Mouse (Mus musculus) liver, embryonic 15.5 days (tissue): Measurements from ENCODE around the gene Mapkapk2. TPM values are rescaled to one million over a fixed set of nuclear protein-coding genes. Genes with fewer than 3 reads are reported as not detected.

Experiments
- ATAC-seq: fragments of 200-750 bp; cut with Nextera tagmentation; 2 replicates; pipeline ENCODE4 v1.8.0; 2017; ENCODE audit warnings: moderate number of reproducible peaks, mild to moderate bottlenecking, moderate library complexity; ENCODE audit not compliant: insufficient read depth
- H3K27ac ChIP-seq: fragments of 300-500 bp; sonication (generic); replicated peaks from 2 replicates; pipeline ENCODE4 v1.5.1; 2015; ENCODE audit warnings: mild to moderate bottlenecking, inconsistent platforms
- H3K27me3 ChIP-seq: fragments of 300-500 bp; sonication (generic); 2 replicates; pipeline ENCODE4 v1.6.1; 2015; ENCODE audit warnings: mild to moderate bottlenecking, inconsistent platforms
- H3K36me3 ChIP-seq: fragments of 300-500 bp; sonication (generic); replicated peaks from 2 replicates; pipeline ENCODE4 v1.6.1; 2015; ENCODE audit warnings: moderate library complexity, mild to moderate bottlenecking, inconsistent platforms
- H3K4me1 ChIP-seq: fragments of 300-500 bp; sonication (generic); replicated peaks from 2 replicates; pipeline ENCODE4 v1.6.1; 2015; ENCODE audit warnings: inconsistent platforms
- H3K4me2 ChIP-seq: fragments of 300-500 bp; sonication (generic); 2 replicates; pipeline ENCODE4 v1.6.1; 2015; ENCODE audit warnings: moderate library complexity, mild to moderate bottlenecking, inconsistent platforms
- H3K4me3 ChIP-seq: fragments of 300-500 bp; sonication (generic); replicated peaks from 2 replicates; pipeline ENCODE4 v1.5.1; 2015; ENCODE audit warnings: mild to moderate bottlenecking, inconsistent platforms
- H3K9ac ChIP-seq: fragments of 300-500 bp; sonication (generic); 2 replicates; pipeline ENCODE4 v1.6.1; 2015; ENCODE audit warnings: moderate library complexity, mild to moderate bottlenecking, inconsistent platforms
- H3K9me3 ChIP-seq: fragments of 300-500 bp; sonication (generic); replicated peaks from 2 replicates; pipeline ENCODE4 v1.6.1; 2016; ENCODE audit warnings: inconsistent platforms
- WGBS: fragments of 180-500 bp; shearing (Covaris S2); methylation state at CpG from one replicate; pipeline ENCODE4 v1.1.7; 2015; ENCODE audit warnings: mixed read lengths; ENCODE audit not compliant: insufficient replicate concordance; 5-methylcytosine and 5-hydroxymethylcytosine counted together
- polyA plus RNA-seq: library from polyadenylated mRNA; unstranded; fragments of >200 nt; fragmentation: Nextera tagmentation; extraction: Ambion mirVana; gene quantifications from 2 replicates; pipeline ENCODE4 v1.2.1, GENCODE M21; 2015

The Mapkapk2 gene
- polyA plus RNA-seq, 1 experiment from 2014 or later, result 13.0 TPM

DNA sequence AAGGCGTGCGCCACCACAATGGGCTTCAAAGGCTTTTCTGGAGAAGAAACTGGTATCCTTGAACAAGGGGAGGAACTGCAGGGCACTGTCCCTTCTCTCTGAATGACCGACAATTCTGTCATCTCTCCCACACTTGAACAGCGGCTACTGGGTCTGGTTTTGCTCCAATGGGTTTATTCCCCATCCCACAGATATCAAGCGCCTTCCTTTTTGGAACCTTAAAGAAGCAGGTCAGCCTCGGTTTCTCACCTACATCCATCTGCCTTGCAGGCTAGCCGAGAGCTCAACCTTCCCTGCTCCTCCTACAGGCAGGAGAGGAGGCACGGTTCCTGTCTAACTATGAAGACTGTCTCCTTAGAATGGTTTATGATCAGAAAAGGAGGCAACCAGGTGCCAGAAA is 48.7 kb downstream of the Mapkapk2 start:
- no peaks in the 10 kb centered on the region for H3K9me3 ChIP-seq
- WGBS, result 72% methylated on average over 8 of the region's 8 CpGs
- no peak overlapping the region for H3K4me3 ChIP-seq
- no peak for ATAC-seq
- no peak overlapping the region for H3K4me2 ChIP-seq
- no peak overlapping the region for H3K9ac ChIP-seq
- H3K4me1 ChIP-seq, result peaks cover 7% of the 10 kb centered on the region; the same call in 1 of the 2 replicates
- peaks cover 3% of the 10 kb centered on the region; the same call in 1 of the 2 replicates for H3K36me3 ChIP-seq
- H3K27me3 ChIP-seq, result no peaks in the 10 kb centered on the region
- no peak overlapping the region for H3K27ac ChIP-seq

DNA sequence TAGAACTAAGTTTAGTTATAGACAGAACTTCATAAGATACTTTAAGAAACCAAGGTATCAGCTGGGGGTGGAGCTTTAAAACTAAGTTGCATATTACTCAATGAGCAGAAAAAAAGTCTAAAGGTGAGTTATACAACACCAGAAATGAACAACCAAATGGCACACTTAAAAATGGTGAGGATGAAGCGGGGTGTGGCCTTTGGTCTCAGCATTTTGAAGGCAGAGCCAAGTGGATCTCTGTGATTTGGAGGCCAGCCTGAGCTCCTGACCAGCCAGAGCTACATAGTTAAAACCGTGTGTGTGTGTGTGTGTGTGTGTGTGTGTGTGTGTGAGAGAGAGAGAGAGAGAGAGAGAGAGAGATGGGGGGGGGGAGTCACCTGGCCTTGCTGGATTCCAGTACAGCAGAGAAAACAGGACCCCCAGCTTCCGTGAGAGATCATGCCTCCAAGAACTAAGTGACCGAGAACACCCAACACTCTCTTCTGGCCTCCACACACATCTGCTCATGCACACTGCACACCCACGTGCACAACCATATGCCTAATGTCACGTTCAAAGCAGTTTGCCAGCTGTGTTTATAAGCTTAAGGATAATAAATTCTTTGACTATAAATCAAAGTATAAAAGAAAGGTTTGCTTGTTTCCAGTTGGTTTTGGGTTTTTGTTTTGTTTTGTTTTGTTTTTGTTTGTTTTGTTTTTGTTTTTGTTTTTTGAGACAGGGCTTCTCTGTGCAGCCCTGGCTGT is 49.3 kb downstream of the Mapkapk2 start:
- peaks cover 7% of the 10 kb centered on the region; the same call in 1 of the 2 replicates for H3K4me1 ChIP-seq
- no peaks in the 10 kb centered on the region for H3K36me3 ChIP-seq
- no peak overlapping the region for H3K27ac ChIP-seq
- no peak overlapping the region for H3K4me3 ChIP-seq
- no peak overlapping the region for H3K9ac ChIP-seq
- no peak for ATAC-seq
- WGBS, result 61% methylated on average over 6 of the region's 6 CpGs
- H3K9me3 ChIP-seq, result no peaks in the 10 kb centered on the region
- no peak overlapping the region for H3K4me2 ChIP-seq
- no peaks in the 10 kb centered on the region for H3K27me3 ChIP-seq

DNA sequence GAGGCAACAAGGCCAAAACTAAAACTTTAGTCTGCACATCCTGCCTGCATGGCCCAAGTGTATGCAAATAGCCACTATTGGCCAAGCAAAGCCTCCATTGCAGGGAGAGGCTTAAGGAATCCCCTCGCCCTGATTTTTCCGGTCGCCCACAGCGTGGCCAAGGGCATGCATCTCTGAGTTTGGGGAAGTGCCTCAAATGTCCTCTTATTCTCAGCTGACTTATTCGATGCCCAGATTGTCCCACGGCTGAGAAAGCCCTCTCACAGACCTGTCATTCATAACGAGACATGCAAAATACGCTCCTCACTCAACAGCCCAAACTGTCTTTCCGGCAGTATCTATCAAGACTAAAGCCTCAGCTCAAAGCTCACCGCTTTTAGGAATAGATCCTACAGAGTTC is 51.0 kb downstream of the Mapkapk2 start:
- Histone ChIP-seq H3K27me3 (no peaks in the 10 kb centered on the region), H3K27ac (no peak overlapping the region), H3K36me3 (no peaks in the 10 kb centered on the region), H3K4me1 (peaks cover 7% of the 10 kb centered on the region; the same call in 1 of the 2 replicates), H3K4me3 (no peak overlapping the region), H3K9me3 (no peaks in the 10 kb centered on the region), H3K9ac (no peak overlapping the region), H3K4me2 (no peak overlapping the region)
- 64% methylated on average over 10 of the region's 10 CpGs for WGBS
- no peak for ATAC-seq

DNA sequence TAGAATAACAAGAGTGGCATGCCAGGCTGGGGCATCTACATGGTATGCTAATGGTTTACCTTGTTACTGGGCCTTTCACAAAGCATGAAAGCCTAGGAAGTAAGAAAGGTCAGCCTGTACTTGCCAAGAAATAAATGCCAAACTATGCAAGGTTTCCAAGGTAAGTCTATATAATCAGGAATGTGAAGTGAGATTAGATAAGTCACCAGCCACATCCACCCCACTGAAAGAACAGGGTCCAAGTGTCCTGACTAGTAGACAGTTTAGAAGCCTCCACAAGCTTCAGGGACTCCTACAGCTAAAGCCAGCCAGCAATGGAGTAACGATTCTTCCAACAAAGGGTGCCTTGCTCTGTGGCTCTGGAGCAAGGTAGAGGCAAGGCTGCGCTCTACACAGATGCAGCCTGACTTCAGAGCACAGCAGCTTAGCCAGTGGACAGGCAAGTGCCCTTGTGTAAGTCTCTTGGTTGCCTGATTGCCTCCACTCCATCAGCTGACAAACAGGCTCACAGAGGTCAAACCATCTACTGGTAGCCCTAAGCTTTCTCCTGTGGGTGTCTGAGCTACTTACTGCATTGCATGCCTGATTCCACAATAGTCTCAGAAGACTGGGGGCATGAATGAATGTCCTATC is 51.8 kb downstream of the Mapkapk2 start:
- no peak for ATAC-seq

DNA sequence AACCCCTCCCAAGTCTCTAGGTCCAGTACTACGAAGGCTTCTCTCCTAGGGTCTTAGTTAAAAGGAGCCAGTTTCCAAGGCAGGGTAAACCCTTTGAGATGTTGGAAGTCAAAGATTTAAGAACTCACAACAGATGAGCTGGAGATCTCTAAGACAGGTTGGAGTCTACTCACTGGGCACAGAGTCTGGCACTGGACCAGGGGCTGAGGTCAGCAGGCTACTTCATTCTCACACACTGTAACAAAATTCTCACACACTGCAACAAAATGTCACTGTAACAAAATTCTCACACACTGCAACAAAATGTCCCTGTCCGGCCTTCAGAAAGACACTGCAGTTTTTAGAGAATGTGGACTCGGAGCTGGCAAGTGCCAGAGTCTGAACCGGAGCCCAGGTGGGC is 54.0 kb downstream of the Mapkapk2 start:
- no peak for ATAC-seq
- no peaks in the 10 kb centered on the region for H3K4me1 ChIP-seq
- no peak overlapping the region for H3K27ac ChIP-seq
- no peak overlapping the region for H3K9ac ChIP-seq
- H3K4me2 ChIP-seq, result no peak overlapping the region
- 61% methylated on average over 4 of the region's 4 CpGs for WGBS
- no peak overlapping the region for H3K4me3 ChIP-seq
- no peaks in the 10 kb centered on the region for H3K27me3 ChIP-seq
- H3K9me3 ChIP-seq, result no peaks in the 10 kb centered on the region
- H3K36me3 ChIP-seq, result no peaks in the 10 kb centered on the region

More for the DNA sequence above, 51.8 kb downstream of the Mapkapk2 start:
- 77% methylated on average over 2 of the region's 2 CpGs for WGBS
- Histone ChIP-seq H3K9ac (no peak overlapping the region), H3K27me3 (no peaks in the 10 kb centered on the region), H3K4me3 (no peak overlapping the region), H3K4me2 (no peak overlapping the region), H3K36me3 (no peaks in the 10 kb centered on the region), H3K9me3 (no peaks in the 10 kb centered on the region), H3K27ac (no peak overlapping the region), H3K4me1 (no peaks in the 10 kb centered on the region)

DNA sequence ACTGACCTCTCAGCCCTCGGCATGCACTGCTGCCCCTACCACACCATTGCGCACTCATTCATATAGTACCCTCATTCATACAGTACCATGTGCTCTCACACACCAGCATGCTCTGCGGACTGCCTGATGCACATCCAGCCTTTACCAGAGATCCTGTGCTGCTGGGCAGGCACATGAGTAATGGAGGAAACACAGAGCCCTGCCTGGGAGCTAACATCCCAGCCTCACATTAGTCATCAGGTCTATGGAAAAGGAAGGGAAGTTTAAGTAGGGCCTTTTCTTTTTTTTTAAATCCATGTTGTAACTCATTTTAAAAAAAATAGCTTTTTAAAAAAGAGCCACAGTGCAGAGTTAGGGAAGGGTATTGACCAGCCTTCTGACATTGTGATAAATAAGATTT is 54.9 kb downstream of the Mapkapk2 start:
- Histone ChIP-seq H3K9ac (no peak overlapping the region), H3K4me3 (no peak overlapping the region), H3K4me1 (no peaks in the 10 kb centered on the region), H3K9me3 (no peaks in the 10 kb centered on the region), H3K4me2 (no peak overlapping the region), H3K27ac (no peak overlapping the region), H3K27me3 (no peaks in the 10 kb centered on the region), H3K36me3 (no peaks in the 10 kb centered on the region)
- no peak for ATAC-seq
- WGBS, result 71% methylated on average over 3 of the region's 3 CpGs

DNA sequence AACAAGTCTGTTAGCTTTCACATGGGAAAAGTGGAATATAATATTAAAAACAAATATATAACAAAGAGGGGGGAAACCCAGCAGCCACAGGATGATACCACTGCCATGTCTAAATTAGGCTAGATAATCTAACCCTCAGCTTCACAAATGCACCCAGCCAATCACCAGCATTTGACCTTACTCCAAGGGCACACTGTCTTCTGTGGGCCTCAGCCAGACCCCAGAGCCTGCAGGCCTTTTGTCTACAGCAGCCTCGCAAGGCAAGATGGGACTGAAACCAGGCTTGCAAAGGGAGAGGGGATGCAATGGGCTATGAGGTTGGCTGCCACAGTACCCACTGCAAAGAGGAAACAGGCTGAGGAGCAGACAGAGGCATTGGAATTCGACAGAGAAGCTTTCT is 55.4 kb downstream of the Mapkapk2 start:
- Histone ChIP-seq H3K36me3 (no peaks in the 10 kb centered on the region), H3K4me1 (no peaks in the 10 kb centered on the region), H3K27ac (no peak overlapping the region), H3K27me3 (no peaks in the 10 kb centered on the region), H3K4me3 (no peak overlapping the region), H3K9me3 (no peaks in the 10 kb centered on the region), H3K9ac (no peak overlapping the region), H3K4me2 (no peak overlapping the region)
- ATAC-seq, result no peak
- 36% methylated on average over 2 of the region's 2 CpGs for WGBS

DNA sequence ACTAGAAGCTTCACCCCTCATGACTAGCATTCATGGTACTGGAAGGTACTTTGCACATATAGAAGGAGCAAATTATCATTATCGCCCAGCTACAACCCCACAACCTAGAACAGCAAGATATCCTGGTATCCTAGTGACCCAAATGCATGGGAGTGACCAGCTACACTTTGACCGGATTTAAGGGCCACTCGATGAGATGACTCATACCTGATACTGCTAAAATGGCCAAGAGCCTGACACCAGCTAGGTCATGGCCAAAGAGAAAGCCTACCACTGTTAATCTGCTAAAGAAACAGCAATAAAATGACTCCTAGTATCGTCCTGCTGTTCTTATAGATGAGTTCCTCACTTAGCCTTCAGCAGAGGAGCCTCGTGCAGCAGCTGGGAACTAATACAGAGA is 58.1 kb downstream of the Mapkapk2 start:
- no peaks in the 10 kb centered on the region for H3K36me3 ChIP-seq
- H3K4me2 ChIP-seq, result no peak overlapping the region
- no peak overlapping the region for H3K4me3 ChIP-seq
- 62% methylated on average over 5 of the region's 5 CpGs for WGBS
- H3K9me3 ChIP-seq, result no peaks in the 10 kb centered on the region
- ATAC-seq, result no peak
- H3K27me3 ChIP-seq, result no peaks in the 10 kb centered on the region
- H3K27ac ChIP-seq, result no peak overlapping the region
- no peaks in the 10 kb centered on the region for H3K4me1 ChIP-seq
- H3K9ac ChIP-seq, result no peak overlapping the region

DNA sequence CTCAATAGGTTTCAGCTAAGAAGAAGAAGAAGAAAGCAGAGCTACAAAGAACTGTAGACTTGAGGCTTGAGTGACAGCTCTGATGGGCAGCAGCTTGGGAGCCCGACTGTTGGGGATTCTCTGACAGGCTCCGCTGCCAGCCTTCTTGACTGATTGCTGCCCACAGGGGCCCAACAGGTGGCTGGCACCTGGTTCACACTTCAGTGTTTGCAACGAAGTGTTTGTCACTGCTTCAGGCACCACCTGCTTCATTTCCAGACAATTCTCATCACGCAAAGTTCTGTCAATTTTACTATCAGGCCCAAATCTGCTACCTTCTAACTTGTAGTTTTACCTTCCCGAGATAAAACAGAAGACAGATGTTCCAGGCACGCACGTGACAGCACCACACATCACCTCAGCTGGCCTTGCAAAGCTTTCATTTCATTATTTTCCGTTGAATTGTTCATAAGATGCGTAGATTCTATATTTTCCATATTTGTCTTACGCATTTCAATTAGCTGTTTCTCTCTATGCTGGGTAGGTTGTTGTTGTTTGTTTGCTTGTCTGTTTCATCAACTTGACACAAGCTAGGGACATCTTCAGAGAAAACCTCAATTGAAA is 59.1 kb downstream of the Mapkapk2 start:
- no peaks in the 10 kb centered on the region for H3K4me1 ChIP-seq
- H3K9ac ChIP-seq, result no peak overlapping the region
- H3K9me3 ChIP-seq, result no peaks in the 10 kb centered on the region
- H3K4me2 ChIP-seq, result no peak overlapping the region
- no peak for ATAC-seq
- no peak overlapping the region for H3K27ac ChIP-seq
- 73% methylated on average over 10 of the region's 10 CpGs for WGBS
- no peak overlapping the region for H3K4me3 ChIP-seq
- no peaks in the 10 kb centered on the region for H3K36me3 ChIP-seq
- H3K27me3 ChIP-seq, result no peaks in the 10 kb centered on the region

DNA sequence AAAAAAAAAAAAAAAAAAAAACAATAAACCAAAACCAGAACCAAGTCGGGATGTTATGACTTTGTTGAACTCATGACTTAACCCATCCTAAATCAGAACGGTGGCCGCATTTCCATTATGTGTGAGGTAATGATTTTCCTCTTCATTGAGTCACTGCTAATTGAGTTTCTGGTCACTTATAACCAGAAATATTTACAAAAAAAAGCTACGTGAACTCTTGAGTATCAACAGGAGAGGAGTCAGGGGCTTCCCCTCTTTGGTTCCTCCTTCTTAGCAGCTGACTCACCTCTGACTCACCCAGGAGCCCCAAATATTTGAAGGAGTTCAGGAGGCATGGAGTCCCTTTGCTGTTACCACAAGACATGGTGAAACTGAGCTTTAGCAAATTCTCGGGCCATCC is 59.6 kb downstream of the Mapkapk2 start:
- Histone ChIP-seq H3K9ac (no peak overlapping the region), H3K27ac (no peak overlapping the region), H3K27me3 (no peaks in the 10 kb centered on the region), H3K4me2 (no peak overlapping the region), H3K36me3 (no peaks in the 10 kb centered on the region), H3K9me3 (no peaks in the 10 kb centered on the region), H3K4me1 (no peaks in the 10 kb centered on the region), H3K4me3 (no peak overlapping the region)
- no peak for ATAC-seq
- WGBS, result 64% methylated on average over 5 of the region's 5 CpGs

DNA sequence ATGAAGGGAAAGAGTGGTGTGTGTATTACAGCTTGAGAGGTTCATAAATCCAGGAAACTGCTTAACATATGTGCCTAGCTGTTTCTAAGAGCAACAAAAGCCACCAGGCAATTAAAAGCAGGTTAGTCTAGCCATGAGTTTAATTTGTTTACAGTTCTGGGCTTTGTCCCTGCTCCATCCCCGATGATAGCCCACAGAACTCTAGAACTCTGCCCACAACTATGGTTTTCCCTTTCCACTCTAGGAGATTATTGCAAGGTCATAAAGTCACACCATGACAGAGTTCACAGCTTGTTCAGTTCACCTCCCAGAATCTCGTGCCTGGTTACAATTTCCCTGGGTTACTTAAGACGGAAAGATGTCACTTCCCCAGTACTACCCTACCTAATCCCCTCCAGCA is 66.4 kb downstream of the Mapkapk2 start:
- H3K4me1 ChIP-seq, result peaks cover 4% of the 10 kb centered on the region; the same call in 1 of the 2 replicates
- no peak overlapping the region for H3K27ac ChIP-seq
- no peak overlapping the region for H3K4me3 ChIP-seq
- no peaks in the 10 kb centered on the region for H3K36me3 ChIP-seq
- ATAC-seq, result no peak
- no peak overlapping the region for H3K9ac ChIP-seq
- H3K4me2 ChIP-seq, result no peak overlapping the region
- H3K9me3 ChIP-seq, result no peaks in the 10 kb centered on the region
- 42% methylated on average over 3 of the region's 3 CpGs for WGBS
- H3K27me3 ChIP-seq, result no peaks in the 10 kb centered on the region
